Mouse (Mus musculus): Measurements from ENCODE around the gene Wnt10b. TPM values are rescaled to one million over a fixed set of nuclear protein-coding genes. Genes with fewer than 3 reads are reported as not detected.

The Wnt10b gene
- polyA plus RNA-seq, 1 experiment from 2014 or later = 0.40 TPM

DNA sequence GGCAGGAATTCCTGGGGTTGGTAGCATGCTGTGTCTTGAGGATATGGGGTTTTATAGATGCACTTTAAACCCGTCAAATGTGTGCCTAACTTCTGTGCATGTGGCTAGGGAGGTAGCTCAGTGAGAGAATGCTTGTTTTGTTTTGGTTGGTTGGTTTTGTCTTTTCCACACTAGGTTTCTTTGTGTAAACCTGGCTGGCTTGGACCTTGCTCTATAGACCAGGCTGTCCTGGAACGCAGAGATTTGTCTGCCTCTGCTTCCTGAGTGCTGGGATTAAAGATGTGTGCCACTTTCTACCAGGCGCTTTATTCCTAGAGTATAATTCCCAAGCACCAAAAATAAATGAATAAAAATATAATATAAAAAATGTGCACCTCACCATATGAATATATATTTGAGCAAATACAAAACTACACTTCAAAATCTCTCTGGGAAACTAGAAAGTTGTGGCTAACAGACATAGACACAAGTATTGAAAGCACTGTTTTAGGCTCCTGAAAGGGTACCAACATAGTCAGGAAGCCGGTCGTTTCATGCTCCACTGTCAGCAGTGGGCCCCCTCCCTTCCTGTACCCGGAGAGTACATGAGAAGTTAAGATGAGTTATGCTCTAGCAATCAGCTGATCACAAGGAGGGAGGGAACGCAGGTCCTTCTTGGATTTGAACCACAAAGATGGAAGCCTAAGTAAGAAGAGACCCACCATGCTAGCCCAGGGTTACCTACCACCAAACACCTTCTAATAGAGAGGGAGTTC is 48.0 kb downstream of the Wnt10b start:
- Histone ChIP-seq H3K4me3 (ENCODE audit: low read depth, low read length) (no peak overlapping the region), H3K27ac (ENCODE audit: low read depth, low read length) (no peak overlapping the region), H3K9ac (ENCODE audit: low read length) (no peak overlapping the region), H3K4me2 (no peak overlapping the region), H3K36me3 (ENCODE audit: control insufficient read depth, insufficient read depth, low read length) (no peaks in the 10 kb centered on the region), H3K27me3 (ENCODE audit: control insufficient read depth, insufficient read depth, low read length) (peaks cover 7% of the 10 kb centered on the region), H3K4me1 (ENCODE audit: control insufficient read depth, insufficient read depth, low read length) (peaks cover 11% of the 10 kb centered on the region; the same call in 1 of the 2 replicates), H3K9me3 (ENCODE audit: control insufficient read depth, low read length) (no peaks in the 10 kb centered on the region)
- DNase-seq (ENCODE audit: low spot score, missing footprints) (peak; percentile 54), ATAC-seq (ENCODE audit: low FRiP score) (no peak)
- WGBS = 82% methylated on average over 7 of the region's 7 CpGs

DNA sequence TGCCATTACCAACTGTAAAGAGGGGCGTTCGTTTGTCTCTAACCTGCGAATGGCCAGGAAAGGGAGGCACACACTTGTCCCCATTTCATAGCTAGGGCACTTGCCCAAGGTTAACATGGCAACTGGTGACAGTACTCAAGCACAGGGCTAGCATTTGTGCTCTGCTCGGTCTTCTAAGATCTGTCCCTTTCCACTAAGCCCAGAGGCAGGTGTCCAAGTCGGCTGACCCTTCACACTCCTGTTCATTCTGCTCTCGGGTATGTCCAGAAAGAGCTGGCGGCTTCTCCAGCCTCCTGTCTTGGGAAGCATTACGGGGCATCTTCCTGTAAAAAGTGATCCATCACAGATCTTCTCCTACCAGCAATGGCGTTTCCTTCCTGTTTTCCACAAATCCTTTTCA is 49.6 kb downstream of the Wnt10b start:
- DNase-seq (ENCODE audit: low spot score, missing footprints) (no peak), ATAC-seq (ENCODE audit: low FRiP score) (no peak)
- H3K9ac ChIP-seq (ENCODE audit: low read length) = no peak overlapping the region
- no peak overlapping the region for H3K27ac ChIP-seq (ENCODE audit: low read depth, low read length)
- H3K36me3 ChIP-seq (ENCODE audit: control insufficient read depth, insufficient read depth, low read length) = no peaks in the 10 kb centered on the region
- peaks cover 7% of the 10 kb centered on the region for H3K27me3 ChIP-seq (ENCODE audit: control insufficient read depth, insufficient read depth, low read length)
- H3K4me3 ChIP-seq (ENCODE audit: low read depth, low read length) = 0 out of 2 replicates have a peak overlapping the region, but pooled peaks have one; percentile 29
- peak overlapping the region; percentile 59 for H3K4me2 ChIP-seq
- no peaks in the 10 kb centered on the region for H3K9me3 ChIP-seq (ENCODE audit: control insufficient read depth, low read length)
- H3K4me1 ChIP-seq (ENCODE audit: control insufficient read depth, insufficient read depth, low read length) = peaks cover 11% of the 10 kb centered on the region; the same call in 1 of the 2 replicates
- WGBS = 39% methylated on average over 9 of the region's 9 CpGs

DNA sequence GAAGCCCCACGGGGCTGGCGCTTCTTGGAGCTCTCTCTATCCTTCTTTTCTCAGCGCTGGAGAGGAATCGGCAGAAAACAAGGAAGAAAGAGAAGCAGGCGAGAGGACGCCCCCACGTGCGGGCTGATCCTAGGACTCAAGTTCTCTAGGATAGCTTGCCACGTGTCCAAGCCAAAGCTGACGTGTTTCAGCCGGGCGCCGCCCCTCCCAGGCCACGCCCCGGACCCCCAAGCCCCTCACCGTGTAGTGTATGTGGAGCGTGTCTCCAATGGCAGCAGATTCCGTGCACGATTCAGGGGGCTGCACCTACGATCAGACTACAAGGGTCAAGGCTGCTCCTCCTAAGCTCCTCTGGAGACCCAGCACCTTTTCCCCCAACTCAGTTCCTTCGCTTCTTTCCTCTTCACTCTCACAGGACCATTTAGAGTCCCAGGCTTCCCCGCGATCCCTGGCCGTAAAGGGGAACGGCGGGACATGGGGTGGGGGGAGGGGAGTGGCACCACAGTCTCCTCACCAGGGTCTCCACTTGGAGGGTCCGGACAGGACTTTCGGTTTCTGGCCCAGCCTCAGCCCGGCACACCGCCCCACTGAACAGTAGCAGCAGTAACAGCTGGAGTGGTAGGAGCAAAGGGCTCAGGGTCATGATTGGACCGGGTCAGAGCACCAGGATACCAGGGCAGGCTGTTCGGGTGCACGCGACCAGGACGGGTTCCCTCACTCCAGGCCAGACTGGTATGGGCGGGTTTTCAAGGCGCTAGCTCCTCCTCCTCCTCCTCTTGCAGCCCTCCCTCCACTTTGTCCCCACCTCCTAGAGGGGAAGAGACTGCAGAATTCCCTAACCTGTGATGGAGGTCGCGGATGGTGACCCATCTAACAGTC is 50.3 kb downstream of the Wnt10b start, which contains the start of gene Fkbp11:
TSS of gene Fkbp11 (minus strand) at position 756 of the 879 bp plus-strand sequence.
- Histone ChIP-seq H3K4me2 (peak within 1 kb of the TSS; percentile 59), H3K4me1 (ENCODE audit: control insufficient read depth, insufficient read depth, low read length) (peaks cover 11% of the 10 kb centered on the region; the same call in 1 of the 2 replicates), H3K36me3 (ENCODE audit: control insufficient read depth, insufficient read depth, low read length) (no peaks in the 10 kb centered on the region), H3K27ac (ENCODE audit: low read depth, low read length) (no peak within 1 kb of the TSS), H3K9ac (ENCODE audit: low read length) (peak within 1 kb of the TSS; percentile 61), H3K27me3 (ENCODE audit: control insufficient read depth, insufficient read depth, low read length) (peaks cover 7% of the 10 kb centered on the region), H3K4me3 (ENCODE audit: low read depth, low read length) (peak within 1 kb of the TSS; percentile 29), H3K9me3 (ENCODE audit: control insufficient read depth, low read length) (no peaks in the 10 kb centered on the region)
- whole genome bisulfite sequencing = 1% methylated on average over 38 of the region's 39 CpGs
- DNase-seq (ENCODE audit: low spot score, missing footprints) = peak; percentile 97
- peak; percentile 74 for ATAC-seq (ENCODE audit: low FRiP score)

DNA sequence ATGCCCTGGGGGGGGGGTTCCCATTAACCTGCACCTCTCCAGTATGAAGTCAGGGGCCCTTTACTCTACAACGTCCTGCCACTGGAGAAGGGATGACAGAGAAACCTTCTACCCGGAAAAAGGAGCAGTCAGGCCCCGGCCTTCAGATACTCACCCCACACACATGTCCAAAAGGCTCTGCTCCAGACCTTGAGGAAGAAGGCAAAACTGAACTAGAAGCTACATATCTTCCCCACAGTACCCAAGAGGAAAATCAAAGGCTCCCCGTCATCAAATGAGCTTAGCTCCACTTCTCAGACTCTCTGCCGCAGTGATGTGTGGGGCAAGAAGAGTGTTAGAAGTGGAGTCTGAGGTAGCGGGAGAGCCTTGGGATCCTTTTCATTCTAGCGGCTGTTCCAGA is 51.2 kb downstream of the Wnt10b start:
- Histone ChIP-seq H3K36me3 (ENCODE audit: control insufficient read depth, insufficient read depth, low read length) (no peaks in the 10 kb centered on the region), H3K27me3 (ENCODE audit: control insufficient read depth, insufficient read depth, low read length) (peaks cover 7% of the 10 kb centered on the region), H3K9ac (ENCODE audit: low read length) (no peak overlapping the region), H3K4me3 (ENCODE audit: low read depth, low read length) (no peak overlapping the region), H3K9me3 (ENCODE audit: control insufficient read depth, low read length) (no peaks in the 10 kb centered on the region), H3K4me2 (peak overlapping the region; percentile 59), H3K27ac (ENCODE audit: low read depth, low read length) (no peak overlapping the region), H3K4me1 (ENCODE audit: control insufficient read depth, insufficient read depth, low read length) (peaks cover 11% of the 10 kb centered on the region; the same call in 1 of the 2 replicates)
- peak; percentile 82 for DNase-seq (ENCODE audit: low spot score, missing footprints)
- no peak for ATAC-seq (ENCODE audit: low FRiP score)
- WGBS = 44% methylated on average over 7 of the region's 7 CpGs

DNA sequence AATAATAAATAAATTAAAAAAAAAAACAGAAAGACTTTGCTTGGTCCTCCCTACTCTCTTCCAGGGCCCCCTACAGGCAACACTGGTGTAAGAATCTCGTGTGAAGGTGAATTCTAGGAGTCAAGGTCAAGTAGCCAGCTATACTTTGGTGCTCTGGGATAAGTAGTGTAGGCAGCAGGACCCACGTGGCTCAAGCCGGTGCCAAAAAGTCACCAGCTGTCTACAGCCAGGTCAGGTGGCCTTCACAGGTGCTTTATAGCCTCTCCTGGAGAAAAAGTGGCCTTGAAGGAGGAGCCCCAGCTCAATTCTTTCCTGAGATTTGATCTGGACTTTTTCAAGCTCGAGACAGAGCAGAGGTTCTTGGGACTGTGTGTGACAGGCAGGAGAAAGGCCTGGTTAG is 51.9 kb downstream of the Wnt10b start:
- Histone ChIP-seq H3K4me1 (ENCODE audit: control insufficient read depth, insufficient read depth, low read length) (peaks cover 11% of the 10 kb centered on the region; the same call in 1 of the 2 replicates), H3K4me3 (ENCODE audit: low read depth, low read length) (no peak overlapping the region), H3K36me3 (ENCODE audit: control insufficient read depth, insufficient read depth, low read length) (no peaks in the 10 kb centered on the region), H3K27me3 (ENCODE audit: control insufficient read depth, insufficient read depth, low read length) (peaks cover 7% of the 10 kb centered on the region), H3K27ac (ENCODE audit: low read depth, low read length) (no peak overlapping the region), H3K9me3 (ENCODE audit: control insufficient read depth, low read length) (no peaks in the 10 kb centered on the region), H3K4me2 (no peak overlapping the region), H3K9ac (ENCODE audit: low read length) (no peak overlapping the region)
- ATAC-seq (ENCODE audit: low FRiP score) (no peak), DNase-seq (ENCODE audit: low spot score, missing footprints) (peak; percentile 67)
- whole genome bisulfite sequencing = 84% methylated on average over 4 of the region's 4 CpGs

DNA sequence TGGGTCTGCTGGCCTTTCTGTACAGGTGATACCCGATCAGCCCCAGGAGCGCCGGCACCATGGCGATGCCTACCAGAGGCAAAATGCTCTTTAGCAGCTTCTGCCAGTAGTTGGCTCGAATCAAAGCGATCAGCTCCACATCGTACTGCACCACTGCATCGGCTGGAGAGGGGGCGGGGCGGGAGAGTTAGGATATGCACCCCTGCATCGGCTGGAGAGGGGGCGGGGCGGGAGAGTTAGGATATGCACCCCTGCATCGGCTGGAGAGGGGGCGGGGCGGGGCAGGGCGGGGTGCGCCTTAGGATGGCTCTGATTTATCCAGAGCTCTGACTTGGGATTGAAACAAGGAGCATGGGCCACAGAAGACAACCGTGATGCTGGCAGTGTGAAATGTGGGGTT is 53.5 kb downstream of the Wnt10b start:
- H3K9me3 ChIP-seq (ENCODE audit: control insufficient read depth, low read length) = no peaks in the 10 kb centered on the region
- DNase-seq (ENCODE audit: low spot score, missing footprints) = peak; percentile 86
- no peak overlapping the region for H3K4me2 ChIP-seq
- peaks cover 7% of the 10 kb centered on the region for H3K27me3 ChIP-seq (ENCODE audit: control insufficient read depth, insufficient read depth, low read length)
- WGBS = 23% methylated on average over 19 of the region's 19 CpGs
- H3K4me3 ChIP-seq (ENCODE audit: low read depth, low read length) = no peak overlapping the region
- no peaks in the 10 kb centered on the region for H3K36me3 ChIP-seq (ENCODE audit: control insufficient read depth, insufficient read depth, low read length)
- H3K9ac ChIP-seq (ENCODE audit: low read length) = no peak overlapping the region
- no peak overlapping the region for H3K27ac ChIP-seq (ENCODE audit: low read depth, low read length)
- peaks cover 11% of the 10 kb centered on the region; the same call in 1 of the 2 replicates for H3K4me1 ChIP-seq (ENCODE audit: control insufficient read depth, insufficient read depth, low read length)
- ATAC-seq (ENCODE audit: low FRiP score) = no peak

DNA sequence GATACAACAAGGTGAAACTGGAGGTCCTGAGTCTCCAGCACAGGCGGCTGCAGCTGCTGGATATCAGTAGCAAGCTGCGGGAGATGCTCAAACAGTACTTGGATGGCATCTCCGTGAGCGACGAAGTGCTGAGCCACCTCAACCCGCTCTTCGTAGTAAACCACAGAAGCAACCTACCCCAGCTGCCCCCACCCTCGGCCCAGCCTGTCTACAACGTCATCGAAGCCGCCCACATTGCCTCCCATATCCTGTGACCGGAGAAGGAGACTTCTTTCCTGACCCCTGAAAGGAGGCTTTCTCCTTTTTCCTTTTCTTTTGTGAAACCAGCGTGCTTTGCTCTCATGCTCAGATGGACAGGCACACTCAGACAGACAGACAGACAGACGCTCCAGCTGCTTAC is 55.1 kb downstream of the Wnt10b start:
- no peaks in the 10 kb centered on the region for H3K9me3 ChIP-seq (ENCODE audit: control insufficient read depth, low read length)
- H3K36me3 ChIP-seq (ENCODE audit: control insufficient read depth, insufficient read depth, low read length) = no peaks in the 10 kb centered on the region
- DNase-seq (ENCODE audit: low spot score, missing footprints) (no peak), ATAC-seq (ENCODE audit: low FRiP score) (no peak)
- no peak overlapping the region for H3K4me2 ChIP-seq
- no peak overlapping the region for H3K4me3 ChIP-seq (ENCODE audit: low read depth, low read length)
- no peak overlapping the region for H3K27ac ChIP-seq (ENCODE audit: low read depth, low read length)
- H3K27me3 ChIP-seq (ENCODE audit: control insufficient read depth, insufficient read depth, low read length) = peaks cover 7% of the 10 kb centered on the region
- no peak overlapping the region for H3K9ac ChIP-seq (ENCODE audit: low read length)
- peaks cover 8% of the 10 kb centered on the region; the same call in 1 of the 2 replicates for H3K4me1 ChIP-seq (ENCODE audit: control insufficient read depth, insufficient read depth, low read length)
- 70% methylated on average over 14 of the region's 14 CpGs for WGBS

DNA sequence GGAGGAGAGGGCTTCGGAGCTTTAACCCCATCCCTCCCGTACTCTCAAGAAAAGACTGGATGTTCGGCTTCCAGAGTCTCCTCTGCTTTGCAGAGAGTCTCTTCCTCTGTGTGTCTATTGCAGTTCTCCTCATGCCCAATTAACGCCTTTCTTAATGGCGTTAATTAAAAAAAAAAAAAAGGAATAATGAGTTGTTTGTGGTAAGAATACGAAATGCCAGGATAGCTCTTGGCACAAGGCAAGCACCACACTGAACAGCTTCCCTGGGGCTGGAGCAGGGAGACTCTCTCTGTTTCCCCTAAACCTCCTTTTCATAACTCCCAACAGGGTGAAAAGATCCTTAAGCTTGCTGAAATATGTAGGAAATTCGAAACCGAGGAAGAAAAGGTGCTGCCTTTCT is 55.8 kb downstream of the Wnt10b start:
- H3K4me1 ChIP-seq (ENCODE audit: control insufficient read depth, insufficient read depth, low read length) = peaks cover 5% of the 10 kb centered on the region; the same call in 1 of the 2 replicates
- H3K36me3 ChIP-seq (ENCODE audit: control insufficient read depth, insufficient read depth, low read length) = no peaks in the 10 kb centered on the region
- H3K4me2 ChIP-seq = no peak overlapping the region
- H3K9ac ChIP-seq (ENCODE audit: low read length) = no peak overlapping the region
- H3K4me3 ChIP-seq (ENCODE audit: low read depth, low read length) = no peak overlapping the region
- WGBS = 84% methylated on average over 8 of the region's 8 CpGs
- no peak for DNase-seq (ENCODE audit: low spot score, missing footprints)
- ATAC-seq (ENCODE audit: low FRiP score) = no peak
- no peaks in the 10 kb centered on the region for H3K9me3 ChIP-seq (ENCODE audit: control insufficient read depth, low read length)
- H3K27me3 ChIP-seq (ENCODE audit: control insufficient read depth, insufficient read depth, low read length) = peaks cover 7% of the 10 kb centered on the region
- H3K27ac ChIP-seq (ENCODE audit: low read depth, low read length) = no peak overlapping the region
